Mouse (Mus musculus): Measurements from ENCODE around the gene Hecw1.

Hecw1 gene

DNA sequence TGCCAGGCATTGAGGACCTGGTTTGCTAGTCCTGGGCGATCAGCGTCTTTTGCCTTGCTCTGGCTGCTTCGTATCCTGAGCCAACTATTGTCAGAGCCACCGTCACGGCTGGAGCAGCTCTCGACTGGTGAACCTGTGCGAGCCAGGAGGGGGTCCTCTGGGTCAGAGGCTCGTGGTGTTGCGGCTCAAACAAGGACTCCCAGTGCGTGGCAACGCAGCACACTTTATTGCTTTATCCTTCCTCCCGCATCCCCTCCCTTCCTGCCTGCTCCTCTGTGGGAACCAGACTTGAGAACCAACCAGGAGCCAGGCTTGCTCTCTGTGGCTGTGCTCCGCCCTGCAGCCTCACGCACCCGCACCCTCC, at the start of gene Hecw1:
Hecw1 (minus strand) TSS at position 323 of the 364 bp plus-strand sequence.
- DNase-seq (ENCODE audit: low read depth, low spot score) = peak; percentile 92

DNA sequence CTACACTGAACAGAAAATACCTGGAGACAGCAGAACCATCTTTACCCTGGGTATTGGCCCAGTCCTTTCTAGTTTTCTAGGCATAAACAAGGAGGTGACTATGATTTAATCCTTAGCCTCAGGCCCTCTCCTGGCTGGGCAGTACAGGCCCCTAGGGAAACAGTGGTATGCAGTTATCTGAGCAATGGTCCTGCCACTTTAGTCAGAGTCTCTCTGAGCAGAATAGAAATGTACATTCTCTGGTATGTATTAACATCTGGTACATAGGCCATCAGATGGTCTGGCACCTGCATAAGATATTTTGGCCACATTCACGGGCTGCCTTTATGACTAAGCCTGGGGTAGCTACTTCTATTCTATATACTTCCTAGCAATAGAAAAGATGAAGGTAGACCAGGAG, 38.3 kb upstream of the Hecw1 start:
- no peak for DNase-seq (ENCODE audit: low read depth, low spot score)

DNA sequence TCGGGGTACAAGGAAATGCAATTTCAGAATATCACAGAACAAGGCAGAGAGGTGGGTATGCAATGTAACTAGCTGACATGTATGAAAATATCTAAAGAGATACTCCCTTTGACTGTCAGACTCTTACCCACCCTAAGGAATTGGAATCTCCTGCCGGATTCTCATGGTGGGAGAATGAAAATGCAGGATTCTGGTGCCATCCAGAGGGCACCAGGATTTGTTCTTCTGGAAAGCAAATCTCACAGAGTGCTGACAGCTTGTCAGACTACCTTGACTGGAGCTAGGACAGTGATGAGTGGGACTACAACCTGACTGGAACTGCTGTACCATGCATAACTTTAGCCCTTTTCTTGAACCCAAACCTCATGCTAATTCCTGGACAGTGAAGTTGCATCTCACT, 29.6 kb upstream of the Hecw1 start:
- peak; percentile 25 for DNase-seq (ENCODE audit: low read depth, low spot score)

DNA sequence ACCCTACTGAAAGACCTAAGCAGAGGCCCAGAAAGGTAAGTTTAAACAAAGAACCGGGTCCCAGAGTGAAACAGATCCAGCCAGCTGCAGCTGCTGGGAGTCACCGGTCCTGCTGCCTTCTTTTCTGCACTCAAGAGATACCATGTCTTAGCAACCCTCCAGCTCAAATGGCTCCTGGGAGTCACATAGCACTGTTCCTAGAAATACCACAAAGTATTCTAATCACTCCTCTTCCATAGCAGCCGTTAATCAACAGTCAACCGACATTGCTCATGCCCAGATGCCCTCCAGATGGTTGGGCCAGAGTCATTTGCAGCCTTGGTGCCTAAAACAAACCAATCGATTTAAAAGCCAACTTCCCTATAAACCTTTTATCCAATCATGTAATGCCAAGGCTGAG, 19.8 kb upstream of the Hecw1 start:
- DNase-seq (ENCODE audit: low read depth, low spot score) = no peak

DNA sequence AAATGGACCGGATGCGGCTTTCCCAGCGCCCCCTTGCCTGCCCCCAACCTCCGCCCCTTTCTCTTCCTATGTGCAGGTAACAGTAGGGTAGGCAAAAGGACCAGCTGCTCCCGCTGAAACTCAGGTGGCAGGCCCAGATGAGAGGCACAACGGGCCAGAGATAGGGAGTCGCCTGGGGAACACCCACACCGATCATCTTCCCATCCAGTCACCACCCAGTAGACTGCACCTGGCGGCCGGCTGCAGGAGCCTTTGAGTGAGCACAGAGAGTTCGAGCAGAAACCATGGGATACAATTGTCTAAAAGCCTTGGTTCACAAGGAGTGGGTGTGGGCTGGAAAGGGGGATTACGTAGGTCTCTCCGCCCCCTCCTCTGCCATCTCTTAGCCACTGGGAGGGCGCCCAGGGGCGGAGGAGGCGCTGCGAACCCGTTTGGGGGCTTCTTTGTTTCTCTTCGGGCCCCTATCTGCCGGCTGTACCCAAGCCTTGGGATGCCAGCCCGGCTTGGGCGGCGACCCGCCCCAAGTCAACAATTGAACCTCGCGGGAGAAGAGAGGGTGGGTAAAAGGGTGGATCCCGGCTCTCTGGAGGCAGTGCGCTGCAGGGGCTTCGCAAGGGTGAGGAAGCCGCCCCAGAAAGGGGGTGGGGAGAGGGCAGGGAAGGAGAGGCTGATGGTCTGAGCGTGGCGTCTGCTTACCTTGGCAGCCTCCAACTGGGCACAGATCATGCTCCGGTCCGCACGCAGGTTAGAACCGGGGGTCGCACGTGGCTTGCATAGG, 711 bp downstream of the Hecw1 start:
- peak; percentile 83 for DNase-seq (ENCODE audit: low read depth, low spot score)

DNA sequence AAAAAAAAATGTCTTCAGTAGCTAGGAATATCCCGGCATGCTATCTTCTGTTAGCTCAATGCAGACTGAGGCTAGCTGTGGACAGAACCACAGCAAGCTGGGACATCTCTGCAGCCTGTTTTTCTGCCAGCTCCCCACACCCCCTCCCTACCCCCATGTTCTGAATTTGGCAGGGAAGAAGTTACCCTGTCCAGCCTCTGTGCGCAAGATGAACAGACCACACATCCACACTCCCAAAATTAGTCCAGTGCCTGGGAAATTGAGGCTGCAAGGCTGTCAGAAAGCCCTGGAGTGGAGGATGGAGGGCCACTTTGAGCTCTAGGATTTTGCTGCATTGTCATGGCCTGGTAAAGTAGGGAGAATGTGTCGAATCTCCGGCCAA, 1.3 kb downstream of the Hecw1 start:
- peak; percentile 84 for DNase-seq (ENCODE audit: low read depth, low spot score)

DNA sequence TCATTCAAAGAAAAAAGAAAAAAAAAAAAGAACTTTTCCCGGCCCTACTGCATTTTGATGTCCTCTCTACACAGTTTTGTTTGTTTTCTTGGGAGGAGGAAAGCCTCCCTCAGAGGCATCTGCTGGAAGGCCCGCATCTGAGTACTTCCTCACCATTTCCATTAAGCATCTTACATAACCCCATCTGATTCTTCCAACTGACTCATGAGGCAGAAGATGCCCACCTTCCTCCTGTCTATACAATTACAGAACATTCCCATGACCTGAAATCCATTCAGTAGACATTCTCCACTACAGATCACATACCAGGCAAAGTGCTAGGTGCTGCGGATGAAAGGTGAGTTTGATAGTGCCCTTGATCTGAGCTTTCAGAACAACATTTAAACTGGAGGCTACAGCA, 3.4 kb downstream of the Hecw1 start:
- DNase-seq (ENCODE audit: low read depth, low spot score) = peak; percentile 57

DNA sequence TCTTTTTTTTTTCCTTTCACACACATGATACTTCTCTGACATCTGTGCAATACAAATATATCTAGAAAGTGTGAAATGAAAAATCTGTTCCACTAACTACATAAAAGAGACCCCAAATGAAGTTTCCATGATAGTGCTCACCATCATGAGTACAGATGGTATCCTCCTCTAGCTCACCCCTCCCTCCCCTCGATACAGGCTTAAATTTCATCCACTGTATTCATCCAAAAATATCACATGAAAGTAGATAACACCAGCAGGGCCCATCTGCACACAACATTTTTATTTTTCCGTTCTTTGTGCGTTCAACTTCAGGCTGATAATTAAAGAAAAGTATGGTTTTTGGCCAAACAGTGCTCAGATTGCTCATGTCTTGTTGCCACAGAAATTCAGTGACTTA, 5.5 kb downstream of the Hecw1 start:
- peak; percentile 69 for DNase-seq (ENCODE audit: low read depth, low spot score)

DNA sequence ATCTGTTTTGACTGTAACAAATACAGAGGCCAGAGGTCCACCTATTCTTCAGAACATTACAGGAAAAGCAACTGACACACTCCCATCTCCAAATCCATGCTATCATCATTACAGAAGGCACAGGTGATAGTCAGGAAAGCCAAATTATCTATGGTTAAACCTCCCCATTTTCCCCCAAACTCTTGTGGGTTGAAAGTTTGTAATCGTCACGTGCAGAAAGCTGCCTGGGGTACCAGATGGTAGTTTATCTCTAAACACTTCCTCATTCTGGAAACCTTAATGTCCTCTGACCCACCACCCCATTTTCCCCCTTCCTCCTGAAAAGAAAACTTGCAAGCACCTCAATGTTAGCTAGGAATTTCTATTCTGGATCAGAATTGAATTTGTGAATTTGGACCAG, 7.9 kb downstream of the Hecw1 start:
- DNase-seq (ENCODE audit: low read depth, low spot score) = no peak

DNA sequence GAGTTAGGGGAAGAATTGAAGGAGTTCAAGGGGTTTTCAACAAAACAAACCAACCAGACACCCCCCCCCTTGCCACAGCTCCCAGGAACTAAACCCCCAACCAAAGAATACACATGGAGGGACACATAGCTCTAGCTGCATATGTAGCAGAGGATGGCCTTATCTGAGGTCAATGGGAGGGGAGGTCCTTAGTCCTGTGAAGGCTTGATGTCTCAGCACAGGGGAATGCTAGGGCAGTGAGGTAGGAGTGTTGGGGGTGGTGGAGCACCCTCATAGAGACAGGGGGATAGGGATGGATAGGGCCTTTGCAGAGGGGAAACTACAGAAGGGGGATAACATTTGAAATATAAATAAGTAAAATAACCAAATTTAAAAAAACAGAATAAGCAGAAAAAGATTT, 9.1 kb downstream of the Hecw1 start:
- DNase-seq (ENCODE audit: low read depth, low spot score) = no peak

DNA sequence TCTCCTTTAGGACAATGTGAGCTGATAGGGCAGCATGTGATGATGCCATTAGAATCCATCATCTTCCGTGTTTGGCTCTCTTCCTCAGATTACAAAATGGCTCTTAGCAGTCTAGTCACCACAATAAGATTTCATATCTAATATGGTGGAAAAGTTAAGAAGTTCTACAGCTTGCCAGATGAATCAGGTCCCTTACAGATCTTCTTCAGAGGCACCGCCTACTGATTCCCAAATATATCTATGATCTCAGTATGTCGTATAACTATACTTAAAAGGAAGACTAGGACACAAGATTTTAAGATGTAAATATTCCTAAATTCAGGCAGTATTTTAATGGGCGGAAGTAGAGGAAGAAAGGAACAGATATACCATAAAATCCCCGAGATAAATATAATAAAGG, 16.3 kb downstream of the Hecw1 start:
- DNase-seq (ENCODE audit: low read depth, low spot score) = peak; percentile 36

DNA sequence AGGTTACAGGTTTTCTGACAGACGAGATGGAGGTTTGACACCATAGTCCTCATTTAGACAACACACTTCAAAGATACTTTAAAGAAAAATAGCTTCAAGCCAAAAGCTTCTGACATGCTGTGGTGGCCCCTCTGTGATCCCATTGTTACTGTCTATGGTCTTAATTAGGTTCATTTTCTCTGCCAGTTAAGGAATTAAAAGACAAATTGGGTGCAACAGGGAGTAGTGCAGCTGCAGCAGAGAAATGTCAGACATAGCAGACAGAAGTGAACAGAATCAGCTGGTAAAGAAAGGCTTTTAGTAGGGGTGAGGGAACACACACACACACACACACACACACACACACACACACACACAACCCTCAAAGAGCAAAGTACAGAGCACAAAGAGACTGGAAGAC, 22.8 kb downstream of the Hecw1 start:
- DNase-seq (ENCODE audit: low read depth, low spot score) = no peak

DNA sequence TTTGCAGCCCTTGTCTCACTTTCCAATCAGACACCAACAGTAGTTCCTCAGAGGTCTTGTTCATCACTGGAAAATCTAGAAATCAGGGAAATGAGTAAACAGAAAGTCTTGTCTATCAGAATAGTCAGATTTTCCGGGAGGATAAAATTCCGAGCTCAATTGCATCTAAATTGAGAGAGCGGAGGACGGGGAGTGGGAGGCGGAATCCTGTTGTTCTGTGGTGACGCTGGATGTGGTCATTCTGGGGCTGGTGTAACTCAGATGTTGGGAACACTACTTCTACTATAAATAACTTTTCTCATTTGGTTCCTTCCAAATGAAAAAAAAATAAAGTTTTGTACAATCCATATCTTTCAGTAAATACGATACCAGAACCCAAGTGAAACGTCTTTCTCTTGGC, 24.2 kb downstream of the Hecw1 start:
- peak; percentile 78 for DNase-seq (ENCODE audit: low read depth, low spot score)

DNA sequence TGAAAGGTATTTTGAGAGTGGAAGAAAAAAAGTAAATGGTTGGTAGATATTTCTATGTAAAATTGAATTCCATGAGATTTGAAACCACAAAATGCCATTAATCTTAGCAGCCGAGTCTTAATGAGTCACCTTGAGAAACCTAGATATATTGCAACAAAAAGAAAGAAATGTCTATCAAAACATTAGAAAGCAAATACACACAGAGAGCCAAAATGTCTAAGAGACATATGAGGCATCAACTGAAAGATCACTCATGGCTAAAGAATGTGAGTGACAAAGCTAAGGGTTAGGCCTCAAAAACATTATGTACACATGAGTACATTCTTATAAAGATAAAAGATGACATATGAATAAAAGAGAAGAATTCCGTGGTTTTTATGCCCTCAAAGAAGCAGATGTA, 26.1 kb downstream of the Hecw1 start:
- no peak for DNase-seq (ENCODE audit: low read depth, low spot score)

DNA sequence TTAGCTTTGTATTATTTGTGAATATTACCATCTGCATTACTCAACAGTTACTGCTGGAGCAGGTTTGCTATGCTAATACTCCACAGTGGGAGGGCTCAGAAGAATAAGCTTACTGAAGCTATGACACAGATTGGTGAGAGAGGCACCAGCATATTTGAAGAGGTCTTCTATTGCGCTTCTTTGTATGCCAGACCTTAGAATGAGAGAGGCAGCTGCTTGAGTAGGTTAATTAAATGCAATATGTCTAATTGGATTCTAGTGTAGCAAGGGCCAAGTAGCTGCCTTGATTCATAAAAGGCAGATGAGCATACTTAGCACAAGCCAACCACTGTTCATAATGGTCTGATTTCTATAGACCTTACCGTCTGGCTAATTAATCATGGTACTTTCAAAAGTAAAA, 35.2 kb downstream of the Hecw1 start:
- DNase-seq (ENCODE audit: low read depth, low spot score) = peak; percentile 28

DNA sequence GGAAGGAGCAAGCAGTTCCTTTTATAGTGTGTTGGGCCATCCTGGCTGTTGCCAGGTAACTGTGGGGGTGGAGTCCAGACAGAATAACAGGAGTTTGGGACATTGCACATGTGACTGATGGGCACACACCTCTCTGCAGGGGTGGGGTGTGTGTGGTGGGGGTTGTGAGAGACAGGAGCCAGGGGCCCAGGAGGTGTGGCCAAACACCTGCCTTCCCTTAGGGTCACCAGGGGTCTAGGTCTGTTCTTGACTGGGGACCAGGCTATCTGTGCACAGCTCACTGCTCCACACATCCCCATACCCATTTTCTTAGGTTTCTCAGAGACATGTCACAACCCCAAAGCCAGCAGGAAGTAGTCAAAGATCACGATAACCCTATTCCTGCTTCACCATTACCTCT, 51.9 kb downstream of the Hecw1 start:
- no peak for DNase-seq (ENCODE audit: low read depth, low spot score)

DNA sequence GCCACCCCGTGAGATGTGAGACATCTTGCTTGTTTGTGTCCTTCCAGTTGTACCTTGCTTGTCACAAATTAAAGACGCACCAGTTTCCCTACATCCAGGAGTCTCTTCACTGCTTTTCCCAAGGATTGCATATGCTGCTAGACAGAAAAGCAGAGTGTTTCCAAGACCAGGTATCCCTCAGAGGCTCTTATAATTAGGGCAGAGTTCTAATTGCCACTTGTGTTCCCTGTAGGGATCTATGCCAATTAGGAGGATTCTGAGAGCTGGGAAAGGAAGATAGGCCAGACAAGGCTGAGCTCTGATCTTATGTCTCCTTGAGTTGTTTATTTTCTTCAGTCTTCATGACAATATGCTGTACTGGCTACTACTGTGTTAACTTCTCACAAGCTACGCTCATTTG, 55.5 kb downstream of the Hecw1 start:
- DNase-seq (ENCODE audit: low read depth, low spot score) = peak; percentile 27

DNA sequence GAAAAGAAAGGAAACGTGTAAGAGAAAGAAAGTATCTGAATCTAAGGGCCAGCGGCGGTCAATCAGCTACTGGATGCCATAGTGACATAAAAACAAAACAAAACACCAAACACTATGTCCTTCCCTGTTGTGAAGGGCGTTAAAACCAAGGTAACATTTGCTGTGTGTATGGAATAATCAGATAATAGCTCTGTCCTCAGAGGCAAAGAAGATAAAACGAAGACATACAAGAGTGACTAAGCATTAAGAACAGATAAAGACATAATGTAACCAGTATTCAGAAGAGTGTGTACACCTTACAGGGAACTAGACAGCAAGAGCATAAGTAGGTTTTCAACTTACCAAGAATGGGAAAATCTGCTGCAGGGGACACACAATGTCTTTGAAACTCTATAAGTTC, 62.0 kb downstream of the Hecw1 start:
- no peak for DNase-seq (ENCODE audit: low read depth, low spot score)

DNA sequence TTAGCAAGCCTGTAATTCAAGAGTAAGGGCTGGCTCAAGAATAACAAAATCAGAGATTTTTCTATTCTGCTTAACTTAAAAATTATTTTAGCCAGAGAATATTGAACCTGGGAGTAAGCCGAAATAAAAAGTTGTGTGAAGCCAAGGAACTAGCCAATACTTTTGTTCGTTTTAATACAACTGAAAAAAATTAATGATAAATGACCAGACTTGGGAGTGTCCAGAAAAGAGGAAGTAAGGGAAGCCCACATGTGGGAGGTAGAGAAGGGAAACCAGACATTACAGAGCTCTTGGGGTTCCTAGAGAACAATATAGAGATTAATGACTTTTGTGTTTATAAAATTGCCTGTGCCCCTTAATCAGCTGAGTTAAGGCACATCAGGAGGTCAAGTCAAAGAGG, 66.0 kb downstream of the Hecw1 start:
- no peak for DNase-seq (ENCODE audit: low read depth, low spot score)

DNA sequence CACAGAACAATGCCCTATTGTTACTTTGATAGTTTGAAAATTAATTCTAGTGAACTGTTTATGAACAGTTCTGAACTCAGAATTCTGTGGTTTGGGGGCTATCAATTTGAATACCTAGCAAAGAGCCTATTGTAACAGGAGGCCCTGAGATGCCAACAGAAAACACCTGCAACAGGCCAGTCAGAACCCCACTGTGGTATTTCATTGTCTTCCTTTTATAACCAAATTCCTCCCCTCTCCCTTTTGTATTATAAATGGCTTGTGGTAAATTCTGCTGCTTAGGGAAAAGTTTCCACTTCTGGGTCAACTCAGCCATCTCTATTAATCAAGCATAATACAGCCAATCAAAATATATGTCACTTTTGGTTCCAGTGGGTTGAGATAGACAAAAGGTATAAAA, 83.5 kb downstream of the Hecw1 start:
- no peak for DNase-seq (ENCODE audit: low read depth, low spot score)

DNA sequence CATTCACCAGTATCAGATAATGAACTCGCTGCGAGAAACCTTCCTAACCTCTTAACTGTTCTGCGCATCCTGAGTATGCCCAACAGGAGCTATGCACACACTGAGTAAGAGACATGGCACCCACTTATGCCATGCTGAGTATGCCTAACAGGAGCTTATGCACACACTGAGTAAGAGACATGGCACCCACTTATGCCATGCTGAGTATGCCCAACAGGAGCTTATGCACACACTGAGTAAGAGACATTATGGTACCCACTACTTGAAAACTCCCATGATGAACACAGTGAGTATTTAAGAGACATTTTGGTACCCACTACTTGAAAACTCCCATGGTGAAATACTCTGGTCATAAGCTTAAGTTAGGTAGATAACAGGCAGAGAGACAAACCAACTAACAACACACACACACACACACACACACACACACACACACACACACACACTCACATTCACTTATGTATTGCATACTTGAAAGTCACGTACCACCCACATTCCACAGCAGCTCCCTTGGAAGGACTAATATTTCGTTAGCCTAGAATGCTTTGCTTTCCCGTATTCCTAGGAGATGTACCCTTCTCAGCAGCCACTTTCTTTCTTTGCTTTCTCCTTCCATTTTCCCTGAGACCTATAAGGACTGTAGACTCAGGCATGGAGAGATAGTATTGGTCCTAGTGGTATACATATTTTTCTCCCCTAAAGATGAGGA, 94.0 kb downstream of the Hecw1 start:
- DNase-seq (ENCODE audit: low read depth, low spot score) = no peak

DNA sequence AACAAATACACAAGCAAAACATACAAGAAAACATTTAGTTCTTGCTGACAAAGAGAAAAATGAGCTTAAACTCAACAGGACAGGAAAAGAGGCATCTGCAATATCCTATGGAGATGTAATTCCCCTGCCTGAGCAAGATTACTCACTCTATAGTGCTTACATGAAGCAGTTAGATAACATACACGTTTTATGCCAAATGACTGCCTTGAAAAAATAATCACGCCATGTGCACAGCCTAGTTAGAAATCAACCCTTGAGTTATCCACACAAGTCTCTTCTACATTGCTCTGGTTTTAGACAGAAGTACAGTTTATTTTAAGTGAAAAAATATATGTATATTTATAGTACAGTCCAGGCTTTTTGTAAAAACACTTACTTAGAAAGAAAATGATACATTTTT, 98.2 kb downstream of the Hecw1 start:
- peak; percentile 81 for DNase-seq (ENCODE audit: low read depth, low spot score)

DNA sequence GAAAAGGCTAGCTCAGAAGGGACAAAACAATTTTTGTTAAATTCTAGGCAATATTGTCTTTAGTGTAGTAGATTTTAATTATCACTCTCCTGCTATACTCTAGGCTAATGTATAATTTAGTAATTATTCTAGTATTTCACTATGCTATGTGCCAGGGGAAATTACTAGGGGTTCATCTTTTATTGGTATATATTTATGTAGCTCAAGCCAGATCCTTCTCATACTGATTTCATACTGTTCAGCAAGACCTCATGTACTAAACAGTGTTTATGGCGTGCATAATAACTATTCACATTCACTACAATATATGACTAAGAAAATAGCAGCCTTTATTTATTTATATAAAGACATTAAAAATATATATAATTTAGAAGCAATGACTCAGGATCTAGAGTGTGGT, 109.6 kb downstream of the Hecw1 start:
- no peak for DNase-seq (ENCODE audit: low read depth, low spot score)

DNA sequence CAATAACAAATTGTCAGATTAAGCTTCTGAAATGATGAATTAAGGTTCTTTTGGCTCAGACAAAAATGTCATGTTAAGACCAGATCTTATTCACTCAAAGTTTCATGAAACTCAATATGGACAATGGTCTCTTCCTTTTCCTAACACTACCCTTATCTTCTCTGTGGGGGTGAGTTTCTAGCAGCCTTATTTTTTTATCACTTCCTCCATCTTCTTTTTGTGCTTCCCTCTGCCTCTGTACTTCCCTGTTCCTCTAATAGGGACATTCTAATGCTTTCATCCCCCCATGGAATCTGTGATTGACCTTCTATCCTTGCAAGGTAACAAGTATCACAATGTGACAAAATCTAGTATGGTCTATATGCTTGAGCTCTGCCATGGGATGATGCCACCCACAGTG, 148.6 kb downstream of the Hecw1 start:
- DNase-seq (ENCODE audit: low read depth, low spot score) = no peak
